Mouse (Mus musculus) liver, adult 2 months (tissue): ENCODE data around the gene 2410131K14Rik.

Source experiments
- CTCF ChIP-seq: fragments of 200-500 bp; IDR thresholded peaks from 2 replicates; pipeline ENCODE4 v1.5.1; 2011; ENCODE audit warnings: low read depth, low read length, control low read depth
- POLR2A ChIP-seq: fragments of 200-500 bp; IDR thresholded peaks from 2 replicates; pipeline ENCODE4 v1.6.1; 2011; ENCODE audit warnings: low read length, control low read depth; ENCODE audit not compliant: insufficient read depth; ENCODE audit errors: extremely low read depth

GRCm38 (mm10) chr5:118259152-118259551, 14.1 kb downstream of the 2410131K14Rik start:
- TF ChIP-seq CTCF (no peak), POLR2A (no peak)
